Mouse (Mus musculus): ENCODE results near the gene Gdf11. TPM values are rescaled to one million over a fixed set of nuclear protein-coding genes. Genes with fewer than 3 reads are reported as not detected.

The Gdf11 gene
- polyA plus RNA-seq, 1 experiment: 0.82 TPM

DNA sequence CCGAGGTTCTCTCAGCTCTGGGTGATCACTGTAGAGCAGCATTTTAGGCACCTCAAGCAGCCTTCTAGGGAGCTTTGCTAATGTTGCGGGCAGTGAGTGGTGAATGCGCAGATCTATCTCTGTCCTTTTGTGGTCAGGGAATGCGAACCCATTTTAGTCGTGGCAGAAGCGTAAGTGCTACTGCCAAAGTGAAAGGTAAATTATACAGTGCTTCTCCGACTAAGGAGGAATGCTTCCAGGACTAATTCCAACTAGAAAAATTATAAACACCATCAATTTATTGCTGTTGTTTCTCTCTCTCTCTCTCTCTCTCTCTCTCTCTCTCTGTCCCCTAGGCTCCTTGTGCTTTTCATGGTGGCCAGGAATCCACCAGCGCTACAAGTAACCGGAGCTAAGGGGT lies 32.4 kb upstream of the Gdf11 start, which contains the start of gene Bloc1s1:
Bloc1s1 (minus strand) TSS at position 101 of the 400 bp plus-strand sequence.
- Histone ChIP-seq H3K36me3 (ENCODE audit: control insufficient read depth, insufficient read depth, low read length) (no peaks in the 10 kb centered on the region; the same call in 1 of the 2 replicates), H3K4me3 (ENCODE audit: low read depth, low read length) (peak within 1 kb of the TSS; percentile 68), H3K4me1 (ENCODE audit: control insufficient read depth, insufficient read depth, insufficient read length, low read length) (peaks cover 22% of the 10 kb centered on the region), H3K27ac (ENCODE audit: insufficient read depth, low read depth, low read length) (peak within 1 kb of the TSS; percentile 97), H3K27me3 (ENCODE audit: control insufficient read depth, insufficient read depth, low read length) (no peaks in the 10 kb centered on the region)
- TF ChIP-seq POLR2A (IDR thresholded peaks at IDR 0.05; ENCODE audit: low read depth, low read length): no peak
- TF ChIP-seq CTCF (IDR thresholded peaks at IDR 0.05; ENCODE audit: extremely low read depth, insufficient read length, insufficient replicate concordance, low read depth, low read length): no peak
- WGBS: 38% methylated on average over 9 of the region's 9 CpGs

DNA sequence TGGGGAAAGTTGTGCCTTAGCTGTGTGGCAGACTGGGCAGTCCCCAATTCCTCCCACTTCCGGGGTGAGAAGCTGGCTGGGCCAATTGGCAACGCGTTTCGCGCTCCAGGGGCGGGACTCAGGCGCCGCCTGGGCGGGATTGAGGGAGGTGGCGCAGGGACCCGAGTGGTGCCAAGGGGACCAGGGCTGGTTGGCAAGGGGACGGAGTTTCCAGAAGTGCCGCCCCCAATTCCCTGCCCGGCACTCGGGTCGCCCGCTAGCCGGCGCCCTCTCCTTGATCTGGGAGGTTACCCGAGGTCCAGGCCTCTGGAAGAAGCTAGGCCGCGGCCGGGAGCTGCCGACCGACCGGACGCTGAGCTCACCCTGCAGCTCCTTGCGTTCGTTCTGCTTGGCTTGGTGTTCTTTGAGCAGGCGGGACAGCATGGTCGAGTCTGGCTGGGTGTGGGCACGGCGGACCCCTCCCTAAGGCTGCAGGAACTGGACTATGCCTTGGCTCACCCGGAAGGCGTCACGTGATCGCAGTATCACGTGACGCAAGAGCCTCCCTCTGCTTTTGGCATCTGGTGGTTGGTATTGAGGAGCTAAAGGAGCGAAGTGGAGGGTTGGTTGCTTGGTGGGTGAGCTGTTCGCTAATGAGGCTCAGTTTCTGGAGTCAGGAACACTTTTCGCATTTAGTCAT lies 31.6 kb upstream of the Gdf11 start:
- WGBS: under 1% methylated on average over 42 of the region's 42 CpGs
- Histone ChIP-seq H3K4me1 (ENCODE audit: control insufficient read depth, insufficient read depth, insufficient read length, low read length) (peaks cover 29% of the 10 kb centered on the region), H3K27ac (ENCODE audit: insufficient read depth, low read depth, low read length) (peak overlapping the region; percentile 97), H3K27me3 (ENCODE audit: control insufficient read depth, insufficient read depth, low read length) (no peaks in the 10 kb centered on the region), H3K36me3 (ENCODE audit: control insufficient read depth, insufficient read depth, low read length) (peaks cover 1% of the 10 kb centered on the region; the same call in 1 of the 2 replicates), H3K4me3 (ENCODE audit: low read depth, low read length) (peak overlapping the region; percentile 68)
- peak; percentile 61 for TF ChIP-seq POLR2A (IDR thresholded peaks at IDR 0.05; ENCODE audit: low read depth, low read length)
- no peak for TF ChIP-seq CTCF (IDR thresholded peaks at IDR 0.05; ENCODE audit: extremely low read depth, insufficient read length, insufficient replicate concordance, low read depth, low read length)

DNA sequence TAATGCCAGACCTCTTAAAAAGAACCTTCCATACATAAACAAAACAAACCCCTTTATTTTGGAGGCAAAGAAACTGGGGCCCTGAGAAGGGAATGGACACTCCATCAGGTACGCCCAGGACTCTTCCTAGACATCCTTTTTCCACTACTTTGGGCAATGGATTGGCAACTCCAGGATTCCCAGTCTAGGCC lies 31.2 kb upstream of the Gdf11 start, which contains the start of gene Rdh5:
Rdh5 (minus strand) TSS at position 67 of the 191 bp plus-strand sequence.
- Histone ChIP-seq H3K27me3 (ENCODE audit: control insufficient read depth, insufficient read depth, low read length) (no peaks in the 10 kb centered on the region), H3K4me1 (ENCODE audit: control insufficient read depth, insufficient read depth, insufficient read length, low read length) (peaks cover 31% of the 10 kb centered on the region), H3K4me3 (ENCODE audit: low read depth, low read length) (peak within 1 kb of the TSS; percentile 68), H3K36me3 (ENCODE audit: control insufficient read depth, insufficient read depth, low read length) (peaks cover 4% of the 10 kb centered on the region; the same call in 1 of the 2 replicates), H3K27ac (ENCODE audit: insufficient read depth, low read depth, low read length) (peak within 1 kb of the TSS; percentile 97)
- TF ChIP-seq CTCF (IDR thresholded peaks at IDR 0.05; ENCODE audit: extremely low read depth, insufficient read length, insufficient replicate concordance, low read depth, low read length) (no peak), POLR2A (IDR thresholded peaks at IDR 0.05; ENCODE audit: low read depth, low read length) (no peak)
- WGBS: 11% methylated on average over 1 of the region's 1 CpGs

DNA sequence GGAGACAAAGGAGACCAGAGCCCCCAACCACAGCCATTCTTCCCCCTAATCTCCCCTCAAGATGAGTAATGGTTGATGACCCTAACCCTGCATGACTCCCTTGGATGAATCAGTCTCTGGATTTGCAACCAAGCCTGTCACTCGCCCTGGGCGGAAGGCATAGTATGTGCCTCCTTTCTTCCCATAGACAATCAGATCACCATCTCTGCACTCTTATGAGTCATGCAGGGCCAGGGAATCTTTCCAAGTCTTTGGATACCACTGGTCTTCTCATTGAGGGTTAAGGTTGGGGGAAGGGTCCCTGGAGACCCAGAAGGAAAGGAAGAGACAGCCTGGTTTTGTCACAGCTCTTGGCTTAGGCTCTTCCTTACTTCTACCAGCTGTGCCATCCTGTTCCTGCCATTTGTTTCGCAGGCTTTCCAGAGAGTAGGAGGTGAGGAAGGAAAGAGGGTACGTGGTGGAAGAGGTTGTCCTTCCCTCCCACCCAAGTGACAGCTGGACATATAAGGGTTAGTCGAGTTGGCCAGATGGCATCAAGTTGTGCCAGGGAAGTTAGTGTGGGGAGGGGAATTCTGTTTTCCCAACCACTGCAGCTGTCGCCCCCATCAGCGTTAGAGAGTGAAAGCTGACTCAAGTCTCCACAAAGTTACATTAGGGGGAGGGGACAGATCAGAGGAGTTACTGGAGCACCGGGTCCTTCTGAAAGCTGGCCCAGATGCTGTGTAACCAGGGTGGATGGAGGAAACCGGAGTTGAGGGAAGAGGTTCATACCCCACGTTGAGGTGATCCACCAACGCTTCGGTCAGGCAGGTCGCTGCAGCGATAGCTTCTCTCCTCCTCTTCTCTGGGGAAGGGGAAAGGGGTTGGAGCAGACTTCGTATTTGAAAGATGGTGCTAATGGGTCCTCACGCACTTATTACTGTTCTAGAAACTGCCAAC lies 30.6 kb upstream of the Gdf11 start:
- Histone ChIP-seq H3K27me3 (ENCODE audit: control insufficient read depth, insufficient read depth, low read length) (no peaks in the 10 kb centered on the region), H3K4me3 (ENCODE audit: low read depth, low read length) (peak overlapping the region; percentile 68), H3K36me3 (ENCODE audit: control insufficient read depth, insufficient read depth, low read length) (peaks cover 7% of the 10 kb centered on the region; the same call in 1 of the 2 replicates), H3K4me1 (ENCODE audit: control insufficient read depth, insufficient read depth, insufficient read length, low read length) (peaks cover 31% of the 10 kb centered on the region), H3K27ac (ENCODE audit: insufficient read depth, low read depth, low read length) (peak overlapping the region; percentile 23; the same call in 1 of the 2 replicates)
- 56% methylated on average over 16 of the region's 16 CpGs for WGBS
- TF ChIP-seq CTCF (IDR thresholded peaks at IDR 0.05; ENCODE audit: extremely low read depth, insufficient read length, insufficient replicate concordance, low read depth, low read length) (no peak), POLR2A (IDR thresholded peaks at IDR 0.05; ENCODE audit: low read depth, low read length) (no peak)

DNA sequence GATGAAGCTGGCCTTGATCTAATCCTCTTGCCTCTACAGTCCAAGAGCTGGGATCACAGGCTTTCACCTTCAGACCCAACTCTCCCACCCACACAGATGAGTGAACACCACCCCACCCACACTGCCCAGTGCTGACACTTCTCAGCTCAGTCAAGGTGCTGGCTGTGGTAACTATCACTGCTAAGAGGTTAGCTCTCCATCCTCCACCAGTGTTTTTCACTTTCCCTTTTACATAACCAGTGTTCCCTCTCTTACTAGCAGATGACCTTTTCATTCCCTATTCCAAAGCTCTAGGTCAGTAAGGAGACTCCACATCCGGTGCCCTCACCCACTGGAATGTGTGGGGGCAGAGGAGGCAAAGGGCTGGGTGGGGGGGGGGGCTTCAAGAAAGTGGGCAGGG lies 29.7 kb upstream of the Gdf11 start:
- H3K27me3 ChIP-seq (ENCODE audit: control insufficient read depth, insufficient read depth, low read length): no peaks in the 10 kb centered on the region
- TF ChIP-seq POLR2A (IDR thresholded peaks at IDR 0.05; ENCODE audit: low read depth, low read length): no peak
- TF ChIP-seq CTCF (IDR thresholded peaks at IDR 0.05; ENCODE audit: extremely low read depth, insufficient read length, insufficient replicate concordance, low read depth, low read length): no peak
- peaks cover 11% of the 10 kb centered on the region; the same call in 1 of the 2 replicates for H3K36me3 ChIP-seq (ENCODE audit: control insufficient read depth, insufficient read depth, low read length)
- H3K4me3 ChIP-seq (ENCODE audit: low read depth, low read length): no peak overlapping the region
- H3K4me1 ChIP-seq (ENCODE audit: control insufficient read depth, insufficient read depth, insufficient read length, low read length): peaks cover 31% of the 10 kb centered on the region
- 0 out of 2 replicates have a peak overlapping the region, but pooled peaks have one; percentile 18 for H3K27ac ChIP-seq (ENCODE audit: insufficient read depth, low read depth, low read length)
- WGBS: 77% methylated on average over 1 of the region's 1 CpGs

DNA sequence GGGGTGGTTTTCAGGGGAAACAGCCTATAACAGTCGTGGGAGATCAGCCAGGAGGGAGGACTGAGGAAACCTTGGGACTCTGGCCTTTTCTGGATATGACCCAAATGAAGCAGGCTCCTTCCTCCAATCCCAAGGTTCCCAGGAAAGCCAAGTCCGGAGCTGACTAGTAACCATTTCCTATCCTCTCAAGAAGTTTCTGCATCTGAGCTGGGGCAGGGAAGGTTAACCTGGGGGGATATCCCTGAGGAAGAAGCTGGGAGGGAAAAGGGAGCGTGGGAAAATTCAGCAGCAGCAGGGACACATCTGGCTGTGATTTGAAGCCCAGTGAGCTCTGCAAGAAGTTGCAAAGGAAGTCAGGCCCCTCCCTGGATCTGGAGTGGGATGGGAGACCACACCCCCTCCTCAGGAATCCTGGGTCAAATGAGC lies 29.2 kb upstream of the Gdf11 start:
- TF ChIP-seq POLR2A (IDR thresholded peaks at IDR 0.05; ENCODE audit: low read depth, low read length) (no peak), CTCF (IDR thresholded peaks at IDR 0.05; ENCODE audit: extremely low read depth, insufficient read length, insufficient replicate concordance, low read depth, low read length) (no peak)
- H3K27ac ChIP-seq (ENCODE audit: insufficient read depth, low read depth, low read length): no peak overlapping the region; the same call in 1 of the 2 replicates
- 39% methylated on average over 3 of the region's 3 CpGs for WGBS
- no peak overlapping the region for H3K4me3 ChIP-seq (ENCODE audit: low read depth, low read length)
- peaks cover 11% of the 10 kb centered on the region; the same call in 1 of the 2 replicates for H3K36me3 ChIP-seq (ENCODE audit: control insufficient read depth, insufficient read depth, low read length)
- H3K27me3 ChIP-seq (ENCODE audit: control insufficient read depth, insufficient read depth, low read length): no peaks in the 10 kb centered on the region
- peaks cover 31% of the 10 kb centered on the region for H3K4me1 ChIP-seq (ENCODE audit: control insufficient read depth, insufficient read depth, insufficient read length, low read length)

DNA sequence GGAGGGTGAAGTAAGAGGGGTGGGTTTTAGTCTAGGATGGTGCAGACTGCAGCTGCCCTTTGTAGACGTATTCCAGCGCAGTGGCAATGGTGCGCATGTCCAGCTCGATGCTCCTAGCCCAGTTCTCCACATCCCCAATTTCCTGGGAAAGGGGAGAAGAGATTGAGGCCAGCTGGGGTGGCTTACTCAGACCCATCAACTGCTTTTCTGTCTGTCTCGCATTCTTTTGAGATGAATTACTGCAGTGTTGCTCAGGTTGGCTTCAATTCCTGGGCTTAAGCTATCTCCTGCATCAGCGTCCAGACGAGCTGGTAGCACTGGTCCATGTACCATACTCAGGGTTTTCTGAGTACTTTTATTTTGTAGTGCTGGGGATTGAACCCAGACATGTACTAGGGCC lies 28.4 kb upstream of the Gdf11 start:
- H3K4me3 ChIP-seq (ENCODE audit: low read depth, low read length): no peak overlapping the region
- no peak for TF ChIP-seq POLR2A (IDR thresholded peaks at IDR 0.05; ENCODE audit: low read depth, low read length)
- no peak for TF ChIP-seq CTCF (IDR thresholded peaks at IDR 0.05; ENCODE audit: extremely low read depth, insufficient read length, insufficient replicate concordance, low read depth, low read length)
- peak overlapping the region; percentile 70; the same call in 1 of the 2 replicates for H3K27ac ChIP-seq (ENCODE audit: insufficient read depth, low read depth, low read length)
- H3K4me1 ChIP-seq (ENCODE audit: control insufficient read depth, insufficient read depth, insufficient read length, low read length): peaks cover 31% of the 10 kb centered on the region
- no peaks in the 10 kb centered on the region for H3K27me3 ChIP-seq (ENCODE audit: control insufficient read depth, insufficient read depth, low read length)
- peaks cover 16% of the 10 kb centered on the region for H3K36me3 ChIP-seq (ENCODE audit: control insufficient read depth, insufficient read depth, low read length)
- WGBS: 84% methylated on average over 7 of the region's 7 CpGs
